Mouse (Mus musculus) spleen, adult 2 months (tissue): ENCODE measurements around the gene Scn8a.

Source experiments
- CTCF ChIP-seq: fragments of 200-500 bp; IDR thresholded peaks from 2 replicates; pipeline ENCODE4 v1.5.1; 2011; ENCODE audit warnings: mild to moderate bottlenecking, inconsistent platforms; ENCODE audit not compliant: insufficient read depth, insufficient read length, insufficient replicate concordance; ENCODE audit errors: extremely low read depth
- POLR2A ChIP-seq: fragments of 200-500 bp; IDR thresholded peaks from 2 replicates; pipeline ENCODE4 v1.6.1; 2011; ENCODE audit warnings: low read depth, low read length, inconsistent platforms

GRCm38 (mm10) chr15:100983427-100984153 is 113.9 kb downstream of the Scn8a start:
- TF ChIP-seq POLR2A, result no peak
- TF ChIP-seq CTCF, result no peak
